Mouse (Mus musculus) myocyte (in vitro differentiated cells): Measurements from ENCODE around the gene Tmprss13.

ENCODE experiments used
- CEBPB ChIP-seq: IDR thresholded peaks from 2 replicates; pipeline ENCODE4 v1.6.1; 2011; ENCODE audit warnings: mild to moderate bottlenecking, moderate library complexity; ENCODE audit not compliant: poor library complexity, insufficient read depth, severe bottlenecking
- E2F4 ChIP-seq: IDR thresholded peaks from one replicate; pipeline ENCODE4 v1.6.1; 2011; ENCODE audit warnings: mild to moderate bottlenecking, control low read depth, moderate library complexity; ENCODE audit not compliant: insufficient read depth
- MYOD1 ChIP-seq, 3 experiments: IDR thresholded peaks; one replicate each; pipeline ENCODE4 v1.6.1; 2011; ENCODE audit warnings: control low read depth in 2 of 3, low read depth in 2 of 3, mild to moderate bottlenecking in 2 of 3, moderate library complexity in 1 of 3; ENCODE audit not compliant: insufficient read length in 2 of 3, control insufficient read depth in 1 of 3
- POLR2A ChIP-seq: IDR thresholded peaks from one replicate; pipeline ENCODE4 v1.6.1; 2011; ENCODE audit warnings: low read depth, mild to moderate bottlenecking, control low read depth, moderate library complexity; ENCODE audit not compliant: insufficient read length
- TCF12 ChIP-seq: IDR thresholded peaks from one replicate; pipeline ENCODE4 v1.6.1; 2011; ENCODE audit warnings: mild to moderate bottlenecking, control low read depth; ENCODE audit not compliant: poor library complexity, insufficient read depth, severe bottlenecking
- USF1 ChIP-seq: IDR thresholded peaks from one replicate; pipeline ENCODE4 v1.6.1; 2011; ENCODE audit warnings: low read depth, mild to moderate bottlenecking, control low read depth, moderate library complexity

DNA sequence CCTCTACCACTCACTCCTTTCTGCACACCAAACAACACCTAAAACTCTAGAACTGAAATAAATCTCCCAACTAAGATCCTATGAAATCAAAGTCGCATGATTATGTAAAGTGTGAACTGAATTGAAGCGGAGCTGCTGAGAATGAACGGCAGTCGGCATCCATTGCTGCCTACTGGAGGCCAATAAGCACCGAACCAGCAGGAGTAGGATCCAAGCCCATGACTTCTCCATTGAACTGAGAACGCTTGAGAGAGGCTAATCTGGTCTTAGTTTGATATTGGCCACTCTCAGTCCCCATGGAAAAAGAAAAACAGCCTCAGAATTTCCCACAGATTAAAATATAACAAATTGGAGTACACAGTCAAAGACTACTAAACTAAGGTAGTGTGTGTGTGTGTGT is 65.0 kb downstream of the Tmprss13 start:
- TF ChIP-seq USF1 (no peak), POLR2A (no peak), MYOD1 (IDR thresholded peaks at IDR 0.05; ENCODE audit: control insufficient read depth in 1 of 3, insufficient read length in 2 of 3, low read depth in 2 of 3) (no peak), E2F4 (no peak), CEBPB (no peak), TCF12 (no peak)
